Comparison of ENCODE assay signal across 9 mouse cellular contexts in the genomic region with DNA sequence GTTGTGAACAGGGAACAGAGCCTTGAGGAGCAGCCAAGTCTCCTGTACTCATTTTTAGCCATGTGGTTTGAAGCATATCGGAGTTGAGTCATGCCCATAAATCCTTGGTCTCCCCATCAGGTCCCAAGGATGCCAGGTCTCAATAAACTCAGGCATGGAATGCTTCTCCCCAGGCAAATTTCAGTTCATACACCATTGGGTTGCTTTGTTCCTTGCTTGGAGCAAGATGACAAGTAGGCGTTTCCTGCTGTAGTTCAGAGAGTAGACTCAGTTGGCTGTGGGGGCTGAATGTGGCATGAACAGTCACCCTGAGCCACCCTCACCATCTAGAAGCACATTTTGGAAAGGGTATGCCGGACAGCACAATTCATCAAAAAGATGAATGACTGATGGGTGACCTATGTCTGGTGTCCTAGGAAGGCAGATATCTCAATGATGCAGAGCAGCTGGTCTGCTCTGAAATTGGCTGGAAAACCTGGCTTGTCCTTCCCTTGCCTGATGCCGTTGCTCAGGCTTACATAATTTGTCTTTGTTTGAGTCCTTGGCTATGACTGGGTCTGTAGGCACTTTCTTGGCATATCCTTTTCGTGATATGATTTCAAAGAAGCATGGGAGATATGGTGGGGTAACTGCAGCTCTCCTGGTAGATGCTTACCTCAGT.
DNase-seq lines count a peak whose midpoint lies in the region; ATAC-seq lines count a peak whose summit lies in the region.
"Had no signal": no experiment of that assay in that cellular context is flagged by ENCODE, and none has a peak within 500 bp of the region (broad histone marks: within the 10 kb centered on the region; RNA-seq: fewer than 3 reads in every experiment).

No protein-coding gene starts in this region.

- peak; percentile 86 for ATAC-seq in frontal cortex, adult (ENCODE audit: low TSS enrichment)

- DNase-seq in frontal cortex, postnatal 10 days (ENCODE audit: low spot score in 2 of 2) = no peak
- peak; percentile 16 for DNase-seq in ovary, adult 18-20 months (ENCODE audit: low spot score)
- DNase-seq in ovary, postnatal 36 days (ENCODE audit: low spot score) = no peak
- DNase-seq in layer of hippocampus, postnatal 36 days = peak; percentile 25 to 29
- DNase-seq in mesoderm, embryonic 11.5 days (ENCODE audit: low read depth, low spot score) = peak; percentile 36
- no peak for DNase-seq in urinary bladder, postnatal 10 days (ENCODE audit: low spot score)
- no peak for DNase-seq in testis, postnatal 10 days (ENCODE audit: low spot score)
- DNase-seq: gastrocnemius, postnatal 25 days had no signal

Comparison
In these comparisons a context has a peak if more than half of its experiments do, and no peak if none do; other contexts are left out.
1. DNase-seq: peak in ovary, adult 18-20 months (single experiment), layer of hippocampus, postnatal 36 days (2 of 2) and mesoderm, embryonic 11.5 days (single experiment); none in frontal cortex, postnatal 10 days (0 of 2), ovary, postnatal 36 days (single experiment), urinary bladder, postnatal 10 days (single experiment) and testis, postnatal 10 days (single experiment).